Mouse (Mus musculus) cerebellum, adult 9-11 months (tissue): Measurements from ENCODE around the gene 1110008L16Rik.
A peak's percentile ranks its signal among the peaks of the same experiment; 100 is the strongest.
"Not testable (repeated sequence)": the region's sequence is repeated elsewhere in the genome, so short reads cannot be mapped to it uniquely, and the experiment has no call there.

ENCODE experiments used
- DNase-seq: peaks from one replicate; pipeline ENCODE4 v3.0.0; 2022

Gene 1110008L16Rik

GRCm38 (mm10) chr12:55343045-55343444 is 43.7 kb downstream of the 1110008L16Rik start:
- not testable (repeated sequence) for DNase-seq

GRCm38 (mm10) chr12:55343998-55344397 is 44.6 kb downstream of the 1110008L16Rik start:
- DNase-seq, result no peak

DNA sequence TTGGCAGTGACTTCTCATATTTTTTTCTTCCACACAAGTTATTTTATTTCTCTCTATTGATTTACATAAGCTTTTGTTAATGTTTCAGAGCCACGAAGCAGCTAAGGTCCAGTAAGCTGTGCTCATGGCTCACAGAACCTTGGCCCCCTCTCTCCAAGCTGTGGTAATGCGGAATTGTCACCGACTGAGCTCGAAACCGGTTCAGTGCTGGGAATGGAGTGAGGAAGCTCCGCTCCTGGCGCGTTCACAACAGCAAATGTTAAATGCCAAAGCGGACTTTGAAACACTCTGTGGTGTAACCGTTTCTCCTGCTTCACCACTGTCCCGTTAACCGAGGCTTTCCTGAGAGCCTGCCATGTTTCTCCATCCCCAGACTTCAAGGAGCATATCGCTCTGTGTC is 45.2 kb downstream of the 1110008L16Rik start:
- DNase-seq, result no peak

DNA sequence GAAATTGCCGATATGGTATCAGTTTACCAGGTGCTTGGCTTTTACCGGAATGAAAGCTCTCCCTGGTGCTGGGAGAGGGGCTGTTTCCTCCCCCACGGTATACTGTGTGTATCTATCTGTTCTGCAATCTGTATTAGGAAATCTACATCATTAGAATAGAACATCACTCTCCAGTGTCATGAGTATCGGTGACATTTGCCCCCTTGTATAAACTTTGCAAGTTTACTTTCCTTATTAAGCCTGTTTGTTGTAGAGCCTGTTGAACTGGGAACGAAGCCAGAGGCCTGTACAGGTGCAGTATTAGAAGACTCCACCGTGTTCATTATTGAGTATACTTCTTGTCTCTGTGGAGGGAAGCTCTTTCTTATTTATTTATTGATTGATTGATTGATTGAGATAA is 54.0 kb downstream of the 1110008L16Rik start:
- no peak for DNase-seq

- DNase-seq, result peak; percentile 25
These were observed 55.5 kb downstream of the 1110008L16Rik start for GRCm38 (mm10) chr12:55354904-55355303.

- DNase-seq, result no peak
These were observed 57.9 kb downstream of the 1110008L16Rik start for GRCm38 (mm10) chr12:55357303-55357702.

DNA sequence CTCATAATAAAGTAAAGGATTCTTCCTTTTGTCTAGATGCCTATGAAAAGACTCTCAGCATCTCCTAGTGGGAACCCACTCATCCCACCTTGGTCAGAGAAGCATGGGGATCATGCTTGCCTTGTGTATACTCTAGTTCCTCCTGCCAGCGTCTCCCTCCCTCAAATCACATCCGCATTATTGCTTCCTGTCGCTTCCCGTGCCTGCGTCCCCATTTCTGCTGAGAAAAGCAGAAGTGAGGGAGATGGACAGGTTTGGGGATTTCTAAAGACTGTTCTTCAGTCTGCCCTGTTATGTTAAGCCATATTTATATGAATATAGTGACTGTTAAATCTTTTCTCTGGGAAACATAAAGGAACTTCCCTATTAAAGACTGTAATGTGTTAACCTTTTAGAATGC is 61.6 kb downstream of the 1110008L16Rik start:
- DNase-seq, result no peak

GRCm38 (mm10) chr12:55365083-55365482 is 65.7 kb downstream of the 1110008L16Rik start:
- no peak for DNase-seq

DNA sequence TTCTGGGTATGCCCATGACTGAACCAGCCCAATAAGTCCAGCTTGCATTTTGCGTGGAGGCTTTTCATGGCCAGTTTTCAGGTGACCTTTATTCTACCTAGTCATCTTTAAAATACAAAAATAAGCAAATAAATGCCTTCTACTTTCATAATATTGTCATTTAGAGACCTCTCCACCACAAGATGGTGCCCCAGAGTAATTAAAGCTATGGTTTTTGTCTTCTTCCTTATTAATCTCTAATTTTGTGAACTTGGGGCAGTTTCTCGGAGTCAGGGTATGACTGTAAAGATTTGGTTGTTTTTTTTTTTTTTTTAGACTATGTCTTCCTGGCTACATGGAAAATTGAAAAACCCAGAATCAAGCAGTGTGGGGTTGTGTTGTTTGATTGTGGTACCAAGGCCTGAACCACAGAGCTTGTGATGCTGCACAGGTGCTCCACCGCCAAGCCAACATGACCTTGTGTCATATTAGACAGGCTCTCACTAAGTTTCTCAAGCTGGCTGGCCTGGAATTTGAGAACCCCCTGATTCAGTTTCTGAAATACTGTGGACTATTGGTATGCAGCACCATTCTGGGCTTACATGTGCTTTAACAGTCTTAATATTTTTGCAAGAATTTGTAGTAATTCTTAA is 73.2 kb downstream of the 1110008L16Rik start:
- DNase-seq, result no peak

- DNase-seq, result no peak
These were observed 77.7 kb downstream of the 1110008L16Rik start for GRCm38 (mm10) chr12:55376956-55377609.

DNA sequence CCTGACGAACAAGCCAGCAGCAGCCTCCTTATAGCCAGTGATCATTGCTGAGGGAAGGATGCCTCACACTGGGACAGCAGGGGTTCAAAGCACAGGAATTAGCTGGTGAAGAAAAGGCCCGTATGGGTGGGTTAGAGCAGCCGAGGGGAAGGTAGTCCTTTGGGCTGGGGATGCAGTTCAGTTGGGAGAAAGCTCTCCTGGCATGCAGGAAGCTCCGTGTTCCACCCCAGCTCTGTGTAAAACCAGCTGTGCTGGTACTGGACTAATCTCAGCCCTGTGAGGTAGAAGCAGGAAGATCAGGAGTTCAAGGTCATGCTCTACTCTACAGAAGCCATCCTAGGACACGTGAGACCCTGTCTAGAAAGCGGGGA is 78.2 kb downstream of the 1110008L16Rik start:
- no peak for DNase-seq

GRCm38 (mm10) chr12:55384023-55384749 is 84.8 kb downstream of the 1110008L16Rik start, which contains the start of gene Psma6:
Psma6 (plus strand) TSS chr12:55384222.
- no peak for DNase-seq

- no peak for DNase-seq
These were observed 85.4 kb downstream of the 1110008L16Rik start for GRCm38 (mm10) chr12:55384826-55385225.

DNA sequence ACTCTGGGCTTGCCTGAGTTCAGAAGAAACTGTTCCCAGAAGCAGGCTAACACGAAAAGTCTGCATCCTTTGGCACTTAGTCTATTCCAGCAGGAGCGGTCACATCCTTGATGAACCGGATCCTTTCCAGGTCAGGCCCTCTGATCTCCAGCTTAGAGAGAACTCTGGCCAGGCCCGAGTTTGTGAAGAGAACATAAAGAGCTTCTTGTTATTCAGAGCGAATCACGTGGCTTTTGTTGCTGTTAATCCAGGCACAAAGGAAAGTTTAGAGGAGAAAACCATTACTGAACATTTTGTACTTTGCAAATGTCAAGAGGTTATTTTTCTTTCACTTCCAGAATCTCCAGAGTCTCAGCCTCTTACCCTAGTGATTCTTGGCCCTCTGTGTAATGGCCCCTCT is 86.6 kb downstream of the 1110008L16Rik start:
- no peak for DNase-seq

DNA sequence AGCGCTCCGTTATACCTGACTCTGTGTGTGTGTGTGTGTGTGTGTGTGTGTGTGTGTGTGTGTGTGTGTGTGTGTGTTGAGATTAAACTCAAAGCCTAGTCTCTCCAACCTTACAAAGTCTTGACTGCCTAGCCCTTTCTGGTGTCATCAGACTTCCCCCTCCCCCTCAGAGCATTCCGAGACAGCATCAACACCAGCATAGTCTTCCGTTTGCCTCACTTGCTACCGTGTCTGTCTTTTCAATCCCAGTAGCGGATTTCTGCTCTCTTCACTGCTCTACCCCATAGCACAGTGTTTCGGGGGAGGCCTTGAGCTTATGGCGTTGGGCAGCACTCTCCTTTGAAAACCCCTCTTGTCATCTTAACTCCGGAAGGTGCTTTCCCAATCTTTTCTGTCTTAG is 87.1 kb downstream of the 1110008L16Rik start:
- DNase-seq, result no peak

DNA sequence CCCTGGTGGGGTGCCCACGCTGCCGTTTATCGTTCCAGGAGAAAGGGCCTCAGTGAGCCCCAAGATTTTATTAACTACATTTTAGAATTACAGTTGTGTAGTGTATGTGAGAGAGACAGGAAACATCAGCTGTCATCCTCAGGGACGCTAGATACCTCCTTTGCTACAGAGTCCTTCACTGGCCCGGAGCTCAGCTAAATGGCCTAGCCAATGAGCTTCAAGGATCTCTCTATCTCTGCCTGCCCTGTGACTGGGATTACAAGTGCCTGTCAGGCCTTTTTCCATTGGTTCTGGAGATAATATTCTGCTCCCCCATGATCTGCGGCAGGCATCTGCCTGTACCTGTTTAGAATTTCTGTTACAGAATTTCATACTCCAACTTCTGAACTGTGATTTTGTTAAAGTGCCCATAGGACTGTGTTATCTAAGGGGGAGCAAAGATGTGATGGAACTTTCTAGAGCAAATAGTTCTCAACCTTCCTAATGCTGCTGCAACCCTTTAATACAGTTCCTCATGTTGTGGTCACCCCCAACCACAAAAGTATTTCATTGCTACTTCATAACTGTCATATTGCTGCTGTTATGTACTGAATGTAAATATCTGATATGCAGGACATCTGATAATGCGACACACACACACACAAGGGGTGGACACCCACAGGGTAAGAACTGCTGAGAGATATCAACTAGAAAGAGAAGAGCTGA is 87.9 kb downstream of the 1110008L16Rik start:
- DNase-seq, result no peak

DNA sequence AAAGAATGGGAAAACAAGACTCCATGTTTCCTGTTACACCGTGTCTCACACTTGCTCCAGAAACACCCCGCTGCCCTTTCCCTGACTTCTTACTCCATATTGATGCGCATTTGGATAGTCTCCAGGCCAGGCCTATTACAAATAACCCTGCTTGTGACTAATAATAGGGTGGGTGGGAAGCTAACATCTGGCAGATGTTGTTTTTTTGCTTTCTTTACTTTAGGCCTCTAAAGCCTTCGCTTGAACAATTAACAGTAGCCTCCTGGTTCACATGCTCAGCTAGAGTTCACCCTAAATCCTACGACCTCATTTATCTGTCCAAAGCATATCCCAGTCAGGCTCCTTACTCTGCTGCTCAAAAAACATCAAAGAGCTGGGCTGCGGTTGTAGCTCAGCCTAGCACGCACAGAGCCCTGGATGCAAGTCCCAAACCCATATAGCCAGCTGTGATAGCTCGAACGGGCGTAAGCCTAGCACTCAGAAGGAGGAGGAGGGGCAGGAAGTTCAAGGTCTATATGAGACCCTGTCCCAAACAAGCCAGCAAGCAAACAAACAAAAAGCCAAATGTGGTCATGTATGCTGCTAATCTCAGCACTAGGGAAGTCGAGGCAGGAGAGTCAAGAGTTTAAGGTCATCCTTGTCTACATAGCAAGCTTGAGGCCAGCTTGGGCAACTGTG is 88.5 kb downstream of the 1110008L16Rik start:
- no peak for DNase-seq

DNA sequence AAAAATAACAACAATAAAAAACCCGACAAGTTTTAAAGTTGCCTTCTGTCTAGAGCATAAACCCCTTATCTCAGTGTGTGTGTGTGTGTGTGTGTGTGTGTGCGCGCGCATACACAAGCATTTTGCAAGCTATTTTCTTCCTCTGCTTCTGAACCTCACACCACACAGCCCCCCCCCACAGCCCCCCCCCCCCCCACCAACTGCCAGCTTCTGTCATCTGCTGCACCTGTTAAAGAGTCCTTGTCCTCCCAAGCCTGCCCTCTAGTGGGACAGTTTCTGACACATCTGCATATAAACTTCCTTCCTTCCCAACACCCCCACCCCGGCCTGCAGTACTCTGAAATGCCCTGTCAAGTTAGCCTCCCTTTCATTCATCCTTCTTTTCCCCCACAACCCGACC is 89.1 kb downstream of the 1110008L16Rik start:
- DNase-seq, result no peak

DNA sequence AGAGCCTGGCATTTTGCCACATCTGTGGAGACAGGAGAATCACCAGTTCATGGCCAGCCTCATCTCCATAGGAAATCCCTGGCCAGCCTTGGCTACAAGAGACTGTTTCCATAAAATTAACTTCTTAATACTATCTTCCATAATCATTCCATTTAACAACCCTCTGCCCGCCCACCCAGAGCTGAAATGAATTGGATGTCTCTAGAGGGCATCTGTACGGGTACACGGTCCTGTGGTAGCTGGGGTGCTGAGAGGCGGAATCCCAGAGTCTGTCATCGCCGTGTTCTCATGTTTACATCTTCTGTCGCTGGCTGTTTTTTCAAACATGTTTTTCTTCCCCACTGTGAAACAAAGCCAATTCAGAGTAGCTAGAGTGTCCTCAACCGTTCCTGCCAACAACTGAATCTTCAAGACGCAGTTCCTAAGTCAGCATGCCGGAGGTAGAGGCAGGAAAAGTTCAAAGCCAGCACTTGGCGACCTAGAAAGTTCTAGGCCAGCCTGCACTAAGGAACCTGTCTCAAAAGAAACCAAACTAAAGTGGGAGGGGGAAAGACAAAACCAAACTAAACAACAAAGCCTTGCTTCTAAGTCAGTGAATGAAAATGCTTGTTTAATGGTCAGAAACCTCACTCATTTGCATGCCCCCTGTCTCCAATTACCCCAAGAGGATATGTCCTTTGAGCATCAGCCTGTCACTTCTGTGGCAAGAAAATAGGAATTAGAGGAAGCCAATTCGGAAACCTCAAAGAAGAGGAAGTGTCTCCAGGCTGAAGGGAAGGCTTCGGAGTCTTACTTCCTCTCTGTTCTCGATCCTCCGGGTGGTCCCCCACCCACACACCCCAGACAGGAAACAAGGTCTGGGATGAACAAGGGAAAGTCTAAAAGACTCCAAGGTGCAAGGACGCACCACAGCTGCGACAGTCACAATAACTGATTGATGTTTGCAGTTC is 90.0 kb downstream of the 1110008L16Rik start:
- DNase-seq, result no peak

DNA sequence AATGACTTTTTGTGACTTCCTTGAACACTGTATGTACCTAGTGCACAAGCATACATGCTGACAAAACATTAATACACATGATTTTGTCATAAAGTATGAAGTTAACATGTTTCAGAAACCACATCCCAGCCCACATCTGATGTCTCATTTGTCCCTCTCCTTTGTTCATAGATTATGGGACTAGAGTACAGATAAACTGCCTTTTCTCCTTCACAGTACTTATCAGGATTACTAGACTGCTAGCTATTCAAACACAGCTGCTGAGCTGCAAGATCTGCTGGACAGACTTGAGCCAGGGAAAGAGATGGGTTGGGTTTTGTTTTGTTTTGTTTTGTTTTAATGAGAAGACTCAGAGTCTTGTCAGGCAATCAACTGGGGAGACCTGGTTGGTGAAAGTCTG is 92.7 kb downstream of the 1110008L16Rik start:
- no peak for DNase-seq

DNA sequence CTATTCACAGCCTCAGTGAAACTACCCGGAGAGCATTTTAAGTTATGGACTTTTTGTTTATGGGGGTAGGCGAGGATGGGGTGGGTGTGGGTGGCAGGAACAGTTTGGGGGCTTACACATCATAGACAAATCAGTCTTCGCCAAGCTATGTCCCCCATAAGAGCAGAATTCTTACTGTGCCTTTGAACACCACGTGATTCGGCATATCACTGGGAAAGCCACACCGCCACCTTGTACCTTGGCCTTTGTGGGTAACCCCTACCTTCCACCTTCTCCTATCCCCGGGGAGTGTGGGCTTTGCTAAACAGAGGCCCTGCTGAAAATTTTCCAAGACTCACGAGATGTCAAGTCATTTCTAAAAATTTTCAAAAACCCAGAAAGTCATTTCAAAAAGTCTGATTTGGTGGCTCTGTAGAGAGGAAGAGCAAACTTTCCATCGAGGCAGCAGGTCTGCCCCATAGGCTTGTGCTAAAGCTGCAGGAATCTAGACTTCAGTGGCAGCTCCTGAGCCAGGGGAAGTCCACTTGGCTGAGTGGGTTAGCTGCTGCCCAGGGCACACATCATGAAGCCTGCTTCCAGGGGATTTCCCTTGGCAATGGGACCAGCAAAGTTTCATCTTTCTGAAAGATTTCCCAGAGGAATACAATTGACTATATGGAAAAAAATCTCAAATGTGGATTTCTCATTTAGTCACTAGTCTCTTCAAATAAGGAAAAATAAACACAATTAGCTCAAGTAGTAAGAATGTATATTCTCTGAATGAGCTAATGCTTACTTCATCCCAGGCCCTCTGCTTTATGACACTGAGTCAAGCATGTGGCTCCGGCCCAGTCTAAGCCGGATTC is 93.6 kb downstream of the 1110008L16Rik start:
- DNase-seq, result no peak
